Mouse (Mus musculus) testis, adult 2 months (tissue): ENCODE results near the gene Bfsp2.

Experiments used
- CTCF ChIP-seq: fragments of 200-500 bp; IDR thresholded peaks from 2 replicates; pipeline ENCODE4 v1.5.1; 2012; ENCODE audit warnings: low read depth, mild to moderate bottlenecking, inconsistent platforms, low read length, moderate library complexity; ENCODE audit not compliant: control insufficient read depth, insufficient read depth, insufficient replicate concordance
- POLR2A ChIP-seq: fragments of 200-500 bp; IDR thresholded peaks from 2 replicates; pipeline ENCODE4 v1.6.1; 2012; ENCODE audit warnings: low read depth, mild to moderate bottlenecking, inconsistent platforms, low read length, moderate library complexity; ENCODE audit not compliant: control insufficient read depth

DNA sequence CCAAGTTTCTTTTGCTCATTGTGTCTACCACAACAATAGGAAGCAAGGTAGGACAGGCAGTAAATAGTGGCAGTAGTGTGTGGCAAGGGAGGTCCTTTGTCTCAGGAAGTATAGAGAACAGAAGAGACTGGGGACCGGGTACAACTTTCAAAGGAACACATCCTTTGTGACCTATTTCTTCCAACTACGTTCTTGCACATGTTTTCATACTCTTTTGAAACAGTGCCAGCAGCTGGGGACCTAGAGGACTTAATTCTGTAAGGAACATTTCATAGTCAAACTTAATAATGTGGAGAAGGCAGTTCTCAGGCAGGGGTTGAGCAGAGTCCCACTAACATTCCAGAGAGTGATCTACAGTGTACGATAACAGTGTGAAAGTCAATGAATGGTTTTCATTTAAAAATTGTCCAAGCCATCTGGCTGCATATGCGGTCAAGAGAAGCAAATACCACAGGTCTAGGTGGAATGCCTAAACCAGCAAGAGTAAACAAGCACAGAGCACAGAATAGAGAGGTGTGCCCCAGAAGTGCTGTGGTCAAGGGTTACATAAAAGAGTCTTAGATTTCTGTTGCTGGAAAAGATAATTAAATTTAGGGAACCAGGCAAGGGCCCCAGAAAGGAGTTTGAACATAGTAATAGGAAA is 76.8 kb downstream of the Bfsp2 start:
- no peak for TF ChIP-seq CTCF
- TF ChIP-seq POLR2A: no peak
